9 mouse cellular contexts compared by ENCODE assay signal in genomic region chr1:80756824-80757649, GRCm38 (mm10). TPM values are rescaled to one million over a fixed set of nuclear protein-coding genes. Genes with fewer than 3 reads are reported as not detected.
DNase-seq lines count a peak whose midpoint lies in the region; ATAC-seq lines count a peak whose summit lies in the region.
"Had no signal": no experiment of that assay in that cellular context is flagged by ENCODE, and none has a peak within 500 bp of the region (broad histone marks: within the 10 kb centered on the region; RNA-seq: fewer than 3 reads in every experiment).

No protein-coding gene starts in this region.

- no peak overlapping the region for H3K27ac ChIP-seq in brown adipose tissue, adult 24 weeks (replicated peaks; ENCODE audit: low read depth, low read length)
- H3K27ac ChIP-seq in heart, embryonic 10.5 days, result peak overlapping the region; percentile 18; the same call in 1 of the 2 replicates
- H3K27ac ChIP-seq in liver, embryonic 12.5 days, result no peak overlapping the region

- peak overlapping the region; percentile 70 for H3K4me2 ChIP-seq in liver, embryonic 12.5 days

- H3K9ac ChIP-seq in liver, embryonic 12.5 days, result no peak overlapping the region

- 6% methylated on average over 14 of the region's 14 CpGs for WGBS in heart, embryonic 10.5 days
- 5% methylated on average over 14 of the region's 14 CpGs for WGBS in liver, embryonic 12.5 days (ENCODE audit: insufficient replicate concordance)

- DNase-seq in cerebellum, postnatal 36 days, result peak; percentile 9
- DNase-seq in cerebellum, adult 11 months, result no peak
- no peak for DNase-seq in heart, embryonic 10.5 days (ENCODE audit: low spot score)
- DNase-seq in kidney, adult 9 months, result peak; percentile 24
- DNase-seq in thymus, postnatal 14 days, result peak; percentile 44

- H3K4me1 ChIP-seq in brown adipose tissue, adult 24 weeks (ENCODE audit: control insufficient read depth, insufficient read depth, insufficient read length, low read length), result no peaks in the 10 kb centered on the region
- H3K4me1 ChIP-seq in heart, embryonic 10.5 days, result peaks cover 17% of the 10 kb centered on the region; the same call in 1 of the 2 replicates
- H3K4me1 ChIP-seq in liver, embryonic 12.5 days, result 0 out of 2 replicates have a peak, but pooled peaks cover 7% of the 10 kb centered on the region

- ATAC-seq in liver, embryonic 12.5 days, result peak; percentile 46; the same call in 1 of the 2 replicates
- ATAC-seq in monocyte, adult 5-6 weeks (replicated peaks; ENCODE audit: insufficient number of reproducible peaks, low FRiP score, low TSS enrichment, poor library complexity, severe bottlenecking), result peak; percentile 55

- H3K36me3 ChIP-seq in heart, embryonic 10.5 days, result no peaks in the 10 kb centered on the region
- H3K36me3 ChIP-seq in liver, embryonic 12.5 days, result no peaks in the 10 kb centered on the region
- H3K36me3 ChIP-seq: G1E had no signal

- no peaks in the 10 kb centered on the region for H3K9me3 ChIP-seq in heart, embryonic 10.5 days
- H3K9me3 ChIP-seq in liver, embryonic 12.5 days (replicated peaks), result no peaks in the 10 kb centered on the region

- H3K4me3 ChIP-seq in brown adipose tissue, adult 24 weeks (ENCODE audit: insufficient read depth, low read depth, low read length), result peak overlapping the region; percentile 71
- peak overlapping the region; percentile 80 for H3K4me3 ChIP-seq in heart, embryonic 10.5 days
- peak overlapping the region; percentile 55 for H3K4me3 ChIP-seq in liver, embryonic 12.5 days

- H3K27me3 ChIP-seq in heart, embryonic 10.5 days (ENCODE audit: insufficient read depth, poor library complexity, severe bottlenecking), result peaks cover 19% of the 10 kb centered on the region
- peaks cover 32% of the 10 kb centered on the region for H3K27me3 ChIP-seq in liver, embryonic 12.5 days (replicated peaks)

RNA-seq across cellular contexts. Expression of gene Dock10, which starts 1.3 kb away (rescaled TPM):
- 2.2 and 3.4 TPM in 2 replicates for polyA plus RNA-seq in brown adipose tissue, adult 24 weeks (2012; ENCODE audit: insufficient read depth, insufficient read length, missing spikeins)
- polyA plus RNA-seq in heart, embryonic 10.5 days (2016; fragmentation: Nextera tagmentation; extraction: Ambion mirVana), result 1.9 and 2.2 TPM in 2 replicates
- polyA plus RNA-seq in liver, embryonic 12.5 days (2016; fragmentation: Nextera tagmentation; extraction: Ambion mirVana), result 3.3 and 3.7 TPM in 2 replicates
- 171 to 265 TPM (median 188 TPM) in 3 replicates for total RNA-seq in monocyte, adult 5-6 weeks (2017)
- polyA plus RNA-seq: G1E had no signal

Comparison
In these comparisons a context has a peak if more than half of its experiments do, and no peak if none do; other contexts are left out.
1. DNase-seq: peak in cerebellum, postnatal 36 days (2 of 2), kidney, adult 9 months (single experiment) and thymus, postnatal 14 days (single experiment); none in cerebellum, adult 11 months (single experiment) and heart, embryonic 10.5 days (single experiment).
2. Peak in every context shown above with its lines, with median percentiles within 50 percentile points of each other: H3K4me3 ChIP-seq.